Mouse (Mus musculus): Measurements from ENCODE around the gene Tagap.

DNA sequence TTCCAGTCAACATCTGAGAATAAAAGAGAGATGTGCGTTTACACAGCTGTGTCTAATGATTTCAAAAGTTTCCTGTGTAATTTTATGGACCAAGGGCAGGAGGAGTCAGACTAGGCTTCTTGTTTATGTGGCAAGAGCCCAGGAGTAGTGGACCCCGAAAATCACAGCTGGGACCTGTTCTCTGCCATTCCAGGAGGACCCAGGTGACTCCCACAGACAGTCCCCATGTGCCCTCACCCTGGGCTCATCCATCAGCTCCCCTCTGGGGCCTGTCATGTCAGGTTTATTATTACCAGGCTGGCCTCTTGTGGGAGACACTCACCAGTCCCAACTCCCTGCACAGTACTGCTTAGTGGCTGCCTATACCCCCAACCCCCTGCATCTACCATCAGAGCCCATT lies 6.6 kb upstream of the Tagap start:
- TF ChIP-seq ZNF384 (IDR thresholded peaks at IDR 0.05; ENCODE audit: low read depth, low read length) (no peak), MAFK (IDR thresholded peaks at IDR 0.05; ENCODE audit: insufficient read depth, low read depth, low read length) (no peak)

Measured in ES-E14 (cell line).